Mouse (Mus musculus): ENCODE data around the gene Rps4x. TPM values are rescaled to one million over a fixed set of nuclear protein-coding genes. Genes with fewer than 3 reads are reported as not detected.

The Rps4x gene
- total RNA-seq, 2 experiments from 2014 or later, result 395 to 481 TPM

DNA sequence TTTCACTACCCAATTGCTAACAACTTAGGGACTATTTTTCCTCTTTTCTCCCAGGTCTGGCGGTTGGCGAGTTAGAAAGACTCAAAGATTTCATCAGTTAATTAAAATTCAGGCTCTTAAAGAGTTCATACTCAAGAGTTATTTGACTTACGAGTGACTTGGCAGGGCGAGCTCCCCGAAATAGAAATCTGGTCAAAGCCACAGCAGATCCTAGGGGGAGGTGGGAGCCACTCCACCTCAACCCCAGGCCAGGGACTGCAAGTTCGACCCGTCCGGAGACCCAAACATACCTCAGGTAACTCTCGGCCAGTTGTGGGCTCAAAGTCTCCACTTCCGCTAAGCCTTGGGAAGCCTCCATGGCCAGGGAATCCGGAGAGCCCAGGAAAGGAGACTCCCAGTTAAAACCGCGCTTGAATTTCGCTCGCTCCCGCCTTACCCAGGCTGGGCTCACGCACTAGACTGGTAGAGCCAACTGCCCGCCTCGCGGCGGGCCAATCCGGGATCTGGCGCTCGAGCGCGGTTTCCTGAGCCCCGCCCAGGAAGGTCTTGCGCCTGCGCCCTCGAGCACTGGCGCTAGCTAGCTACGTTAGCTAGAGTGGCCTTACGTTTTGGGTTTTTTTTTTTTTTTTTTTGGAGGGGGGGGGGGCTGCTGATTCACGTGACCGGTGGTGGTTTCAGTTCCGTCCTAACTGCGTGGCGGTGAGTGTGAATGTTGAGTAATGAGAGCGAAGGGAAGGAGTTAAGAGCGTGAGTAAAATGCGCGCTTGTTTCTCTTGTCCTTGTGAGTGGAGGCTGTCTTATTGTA, 32.4 kb downstream of the Rps4x start, which contains the start of gene Ercc6l:
Gene Ercc6l, minus strand, starts transcription at position 474 of the 805 bp plus-strand sequence.
- intact Hi-C loops (cut with DNase I), result no loop called here
- DNase-seq (ENCODE audit: low spot score in 2 of 2), result peak; percentile 88 to 91

GRCm38 (mm10) chrX:102141157-102141556, 48.0 kb downstream of the Rps4x start:
- intact Hi-C loops (cut with DNase I), result no loop called here
- no peak for DNase-seq (ENCODE audit: low spot score in 2 of 2)

Other genes starting within 250 kb of the Rps4x start
- 10 to 100 TPM; 12.3 to 14.3 TPM for gene Rtl5, start 118.1 kb downstream of the Rps4x start, total RNA-seq (2021)
- gene Pin4, start 69.9 kb downstream of the Rps4x start, total RNA-seq (2021), result 10 to 100 TPM; 15.2 to 22.2 TPM
- gene Ercc6l, start 32.3 kb downstream of the Rps4x start, total RNA-seq (2021), result under 1 TPM; 0.06 to 0.15 TPM
- gene Cited1, start 62.8 kb upstream of the Rps4x start, total RNA-seq (2021), result 1 to 10 TPM; 5.5 to 6.3 TPM

Data from left cerebral cortex, postnatal 14 days (tissue).